Mouse (Mus musculus) ES-Bruce4 (cell line): ENCODE measurements around the gene Ltf.

Experiments used
- CTCF ChIP-seq: IDR thresholded peaks from one replicate; pipeline ENCODE4 v1.8.1; 2011; ENCODE audit warnings: low read depth, low read length
- POLR2A ChIP-seq: IDR thresholded peaks from one replicate; pipeline ENCODE4 v1.8.1; 2011; ENCODE audit warnings: low read length; ENCODE audit not compliant: insufficient read depth

DNA sequence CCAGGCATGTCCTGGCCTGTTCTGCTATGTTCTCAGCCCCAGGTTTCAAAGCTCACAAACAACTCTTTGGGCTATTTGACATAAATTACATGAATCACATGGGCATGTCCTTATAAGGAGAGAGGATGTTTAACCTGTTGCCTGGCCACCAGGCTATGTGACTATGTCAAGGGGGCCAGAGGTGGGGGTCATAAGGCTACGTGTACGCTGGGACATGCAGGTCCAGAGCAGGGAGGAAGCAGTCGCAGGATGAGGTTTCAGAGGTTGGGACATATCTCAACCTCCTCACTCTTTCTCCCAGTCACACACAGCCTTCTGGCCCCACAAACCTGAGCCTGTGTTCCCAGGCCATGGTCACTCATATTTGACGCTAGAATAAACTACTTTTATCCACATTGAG, 48.0 kb downstream of the Ltf start:
- TF ChIP-seq POLR2A (no peak), CTCF (no peak)
